Mouse (Mus musculus) left cerebral cortex, postnatal 4 days (tissue): Measurements from ENCODE around the gene Tldc1. TPM values are rescaled to one million over a fixed set of nuclear protein-coding genes. Genes with fewer than 3 reads are reported as not detected.
A peak's percentile ranks its signal among the peaks of the same experiment; 100 is the strongest.

Experiments
- DNase-seq: peaks from one replicate; pipeline ENCODE4 v3.0.0-alpha.2; 2022
- intact Hi-C: fragments of 180-260 bp; cut with DNase I; formaldehyde crosslinking; loops from one replicate; pipeline ENCODE4 v1.15.1; 2025
- total RNA-seq, 2 experiments: library from RNA; stranded (reverse); gene quantifications; 2 replicates each; pipeline ENCODE4 v1.2.3; 2021

Gene Tldc1
- total RNA-seq, 2 experiments from 2014 or later, result 15.0 to 16.7 TPM

DNA sequence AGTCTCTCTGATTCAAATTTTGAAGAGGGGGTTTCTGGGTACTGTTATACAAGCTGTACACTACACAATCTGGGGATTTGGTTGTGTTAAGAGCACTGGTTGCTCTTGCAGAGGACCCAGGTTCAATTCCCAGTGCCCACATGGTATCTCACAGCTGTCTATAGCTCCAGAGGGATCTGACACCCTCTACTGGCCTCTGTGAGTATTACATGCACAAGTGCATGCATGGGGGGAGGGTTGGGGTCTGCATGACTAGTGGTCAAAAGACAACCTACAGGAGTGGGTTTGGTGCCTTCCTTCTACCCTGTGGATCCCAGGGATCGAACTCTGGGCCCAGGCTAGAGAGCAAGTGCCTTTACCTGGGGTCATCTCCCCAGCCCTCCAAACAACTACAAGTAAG, 24.4 kb upstream of the Tldc1 start:
- intact Hi-C loops, result no loop called here
- no peak for DNase-seq

DNA sequence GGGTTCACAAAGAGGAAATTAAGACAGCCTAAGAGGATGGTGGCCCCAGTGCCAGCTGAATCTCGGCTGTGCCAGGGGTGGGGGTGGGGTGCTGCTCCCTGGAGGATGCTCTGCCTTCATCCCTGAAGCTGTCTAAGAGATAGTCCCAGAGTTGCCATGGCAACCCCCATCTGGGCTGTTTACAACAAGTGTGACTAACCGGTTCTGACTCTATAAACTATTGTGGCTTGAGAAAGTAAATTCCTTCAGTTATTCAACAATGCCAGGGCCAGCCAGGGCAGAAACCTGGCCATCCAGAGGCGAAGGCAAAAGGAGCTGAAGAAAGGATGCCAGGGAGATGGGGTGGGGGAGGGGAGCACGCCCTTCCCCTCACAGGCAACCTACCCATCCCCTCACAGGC, 23.0 kb upstream of the Tldc1 start:
- DNase-seq, result peak; percentile 43
- intact Hi-C loops, result no loop called here

DNA sequence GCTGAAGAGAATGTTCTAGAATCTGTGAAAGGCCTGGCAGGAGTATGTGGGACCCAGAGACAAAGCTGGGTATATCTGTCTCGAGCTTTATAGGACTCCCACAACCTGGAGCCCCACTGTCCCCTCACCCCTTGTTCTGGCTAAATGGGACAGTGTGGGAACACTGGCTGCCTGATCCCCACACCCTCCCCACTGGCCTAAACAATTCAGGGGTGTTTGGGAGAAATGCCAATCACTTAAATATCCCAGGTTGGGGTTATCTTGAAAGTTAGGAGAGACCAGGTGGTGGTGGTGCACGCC, 20.7 kb upstream of the Tldc1 start:
- DNase-seq, result no peak
- intact Hi-C loops, result loop anchor here (5.0 kb wide), 1 partner anchor 43 kb away; the partner anchor contains the start of gene Cotl1

DNA sequence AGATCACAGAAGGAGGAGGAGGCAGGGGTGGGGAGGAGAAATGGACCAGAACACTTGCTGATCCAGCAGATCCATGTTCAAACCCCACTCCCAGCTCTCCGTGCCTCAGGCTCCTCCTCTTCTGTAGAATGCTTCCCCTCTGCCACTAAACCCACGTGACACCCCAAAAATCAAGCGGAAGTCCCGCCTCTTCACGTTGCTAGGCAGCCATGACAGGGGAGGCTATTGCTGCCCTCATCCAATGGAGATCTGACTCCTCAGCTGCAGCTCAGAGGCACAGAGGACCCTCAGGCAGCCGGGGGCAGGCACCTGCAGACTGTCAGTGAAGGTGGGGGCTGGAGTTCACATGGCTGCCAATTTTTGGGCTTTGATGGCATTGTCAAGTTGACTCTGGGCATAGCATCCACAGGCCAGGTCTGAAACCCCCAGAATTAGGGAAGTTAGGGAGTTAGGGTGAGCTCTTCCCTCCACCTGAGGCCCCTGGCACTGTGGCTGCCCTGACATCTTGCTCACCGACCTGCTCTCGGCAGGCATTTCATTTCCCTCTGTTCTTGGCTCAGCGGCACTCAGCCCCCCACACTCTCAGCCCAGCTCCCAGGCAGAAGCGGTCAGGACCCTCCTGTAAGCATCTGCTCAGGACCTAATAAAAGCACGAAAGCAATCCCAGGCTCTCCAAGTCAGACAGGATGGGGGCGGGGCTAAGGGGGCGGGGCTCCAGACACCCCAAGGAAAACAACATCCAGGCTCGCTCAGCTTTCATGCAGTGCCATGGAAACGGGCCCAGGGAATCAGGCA, 20.2 kb upstream of the Tldc1 start:
- peak; percentile 78 for DNase-seq

DNA sequence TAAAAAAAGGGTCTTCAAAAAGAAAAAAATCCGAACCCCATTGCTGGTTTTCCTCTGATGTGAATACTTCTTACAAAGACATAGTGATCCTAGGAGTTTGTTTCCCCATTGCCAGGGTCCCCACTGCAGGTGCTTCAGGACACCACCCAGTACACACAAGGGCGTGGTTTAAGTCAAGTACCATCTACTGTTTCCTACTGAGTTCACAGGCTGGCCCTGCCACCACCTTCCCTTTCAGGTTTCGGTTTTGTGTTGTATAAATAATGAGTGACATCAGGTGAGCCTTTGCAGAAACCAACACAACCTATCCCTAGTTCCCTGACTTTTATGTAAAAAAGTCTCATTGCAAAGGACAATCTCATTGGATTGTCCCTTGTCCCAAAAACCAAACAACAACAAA, 17.4 kb upstream of the Tldc1 start:
- DNase-seq, result no peak
- intact Hi-C loops, result loop anchor here (5.0 kb wide), 1 partner anchor 47 kb away; the partner anchor contains the start of gene Cotl1

More for the DNA sequence above, 20.2 kb upstream of the Tldc1 start:
- intact Hi-C loops, result loop anchor here (5.0 kb wide), 1 partner anchor 44 kb away; the partner anchor contains the start of gene Cotl1

DNA sequence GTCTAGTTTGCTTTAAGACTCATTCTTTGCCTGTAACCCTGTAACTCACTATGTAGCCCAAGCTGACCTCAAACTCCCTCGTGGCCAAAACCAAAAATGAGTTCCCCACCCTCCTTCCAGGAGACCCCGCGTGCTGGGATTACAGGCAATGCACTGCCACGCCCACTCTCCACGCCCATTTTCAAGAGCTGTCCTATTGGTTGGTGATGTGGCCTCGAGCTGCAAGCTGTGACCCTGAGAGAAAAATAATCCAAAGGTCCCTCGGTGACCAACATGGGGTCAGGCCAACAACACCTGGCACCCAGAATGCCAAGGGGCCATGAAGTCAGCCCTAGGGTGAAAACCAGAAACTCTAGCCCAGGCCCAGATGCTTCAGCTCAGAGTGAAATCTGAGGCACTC, 16.5 kb upstream of the Tldc1 start:
- DNase-seq, result no peak
- intact Hi-C loops, result loop anchor here (5.0 kb wide), 1 partner anchor 48 kb away; the partner anchor contains the start of gene Cotl1

DNA sequence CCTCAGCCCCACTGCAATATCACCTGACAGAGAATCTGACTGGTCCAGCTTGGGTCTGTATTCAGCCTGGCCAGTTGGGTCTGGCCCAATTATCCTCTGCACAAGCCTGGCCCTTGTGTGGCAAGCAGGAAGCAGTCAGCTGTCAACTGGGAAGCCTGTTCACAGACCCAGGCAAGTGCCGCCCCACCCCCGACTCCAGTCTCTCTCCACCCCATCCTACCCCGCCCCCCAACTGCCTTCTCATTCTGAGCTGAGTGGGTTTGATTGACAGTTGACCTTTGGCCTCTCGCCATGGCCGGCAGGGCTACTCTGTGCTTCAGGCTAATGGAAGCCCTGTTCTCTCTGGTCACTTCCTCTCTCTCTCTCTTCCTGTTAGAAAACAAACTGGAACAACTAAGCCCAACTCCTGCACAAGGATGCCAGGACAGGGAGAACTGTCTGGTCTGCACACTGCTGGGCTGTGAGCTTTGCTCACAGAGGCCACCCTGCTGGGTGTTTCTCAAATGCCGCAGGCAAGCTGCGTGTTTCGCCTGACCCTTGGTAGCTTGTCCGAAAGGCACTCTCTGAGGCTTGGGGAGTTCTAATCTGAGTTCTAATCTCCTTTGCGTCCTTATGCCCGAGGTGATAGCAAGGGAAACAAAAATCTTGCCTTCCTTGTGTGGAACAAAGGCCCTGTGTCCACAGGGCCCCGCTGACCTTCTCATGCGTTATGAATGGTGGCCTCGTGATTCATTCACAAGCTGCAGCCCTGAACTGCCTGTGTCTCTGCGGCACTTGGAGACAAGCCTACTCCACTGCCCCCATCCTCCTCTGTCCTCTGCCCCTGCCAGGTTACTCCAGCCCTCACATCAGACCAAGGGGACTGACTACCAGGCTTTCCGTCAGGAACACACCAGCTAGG, 13.8 kb upstream of the Tldc1 start:
- DNase-seq, result peak; percentile 78
- intact Hi-C loops, result no loop called here

DNA sequence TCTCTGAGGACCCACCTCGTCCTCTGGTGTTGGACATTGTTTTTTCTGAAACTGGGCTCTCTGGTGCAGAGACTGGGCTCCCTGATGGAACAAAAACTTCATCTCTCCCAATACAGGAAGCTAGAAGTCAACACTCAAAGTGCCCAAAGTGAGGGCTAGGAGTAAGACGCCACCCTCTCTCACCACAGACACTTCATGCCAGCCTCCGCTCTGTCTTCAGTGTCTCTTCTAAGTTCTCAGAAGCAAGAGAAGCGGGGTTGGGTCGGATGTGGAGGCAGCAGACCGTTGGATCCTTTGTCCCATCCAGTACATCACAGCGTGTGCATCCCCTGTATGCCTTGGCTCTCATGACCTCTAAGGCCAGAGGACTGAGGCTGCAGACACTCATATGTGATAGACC, 11.4 kb upstream of the Tldc1 start:
- intact Hi-C loops, result loop anchor here (10.0 kb wide), 1 partner anchor 135 kb away; no protein-coding TSS in a partner anchor
- DNase-seq, result no peak

DNA sequence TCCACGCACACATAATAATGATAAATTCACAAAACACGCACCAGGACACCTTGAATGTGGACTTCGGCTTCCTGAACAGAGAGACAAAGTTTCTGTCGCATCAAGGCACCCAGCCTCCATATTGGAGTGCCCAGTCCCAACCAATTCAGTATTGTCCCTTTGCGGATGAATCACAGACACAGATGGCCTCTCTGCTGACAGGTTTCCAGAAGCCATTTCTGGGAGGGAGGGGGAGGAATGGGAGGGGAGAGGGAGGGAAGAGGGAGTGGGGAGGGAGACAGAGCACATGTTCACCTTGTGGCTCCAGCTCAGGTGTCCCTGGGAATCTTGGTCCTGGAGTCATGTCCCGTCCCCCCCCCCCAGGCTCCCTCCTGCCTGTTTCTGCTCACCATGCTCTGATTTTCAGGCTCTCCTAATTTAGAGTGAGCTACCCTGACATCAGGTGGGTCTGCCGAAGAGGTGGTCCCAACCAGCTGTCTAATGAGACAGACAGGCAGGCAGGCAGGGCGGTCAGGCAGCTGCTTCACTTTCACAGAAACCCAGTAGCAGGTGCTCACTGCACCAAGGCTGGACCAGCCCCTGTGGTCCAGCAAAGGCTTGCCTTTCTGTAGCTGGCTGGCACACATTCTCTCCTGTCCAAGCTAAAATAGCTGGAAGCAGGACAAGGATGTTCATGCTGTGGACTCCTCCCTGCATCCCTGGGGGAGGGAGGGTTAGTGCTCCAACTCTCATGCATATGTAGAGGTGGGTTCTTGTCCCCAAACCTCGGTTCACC, 10.6 kb upstream of the Tldc1 start:
- intact Hi-C loops, result loop anchor here (10.0 kb wide), 1 partner anchor 136 kb away; no protein-coding TSS in a partner anchor
- peak; percentile 63 for DNase-seq

DNA sequence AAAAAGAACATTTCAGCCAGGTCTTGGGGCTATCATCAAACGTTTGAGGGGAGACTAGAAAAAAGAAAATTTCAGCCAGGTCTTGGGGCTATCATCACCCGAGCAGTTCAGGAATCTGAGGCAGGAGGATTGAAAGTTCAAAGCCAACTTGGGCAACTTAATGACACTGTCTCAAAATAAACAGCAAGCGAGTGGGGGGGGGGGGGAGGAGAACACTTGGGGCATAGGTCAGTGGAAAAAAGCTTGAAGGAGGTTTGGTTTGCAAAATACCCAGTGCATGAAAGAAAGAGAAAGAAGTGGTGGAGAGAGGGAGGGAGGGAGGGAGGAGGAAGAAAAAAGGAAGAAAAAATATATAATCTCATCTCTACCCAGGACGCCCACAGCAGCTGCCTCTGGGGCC, 9.1 kb upstream of the Tldc1 start:
- intact Hi-C loops, result loop anchor here (10.0 kb wide), 1 partner anchor 137 kb away; no protein-coding TSS in a partner anchor
- no peak for DNase-seq

DNA sequence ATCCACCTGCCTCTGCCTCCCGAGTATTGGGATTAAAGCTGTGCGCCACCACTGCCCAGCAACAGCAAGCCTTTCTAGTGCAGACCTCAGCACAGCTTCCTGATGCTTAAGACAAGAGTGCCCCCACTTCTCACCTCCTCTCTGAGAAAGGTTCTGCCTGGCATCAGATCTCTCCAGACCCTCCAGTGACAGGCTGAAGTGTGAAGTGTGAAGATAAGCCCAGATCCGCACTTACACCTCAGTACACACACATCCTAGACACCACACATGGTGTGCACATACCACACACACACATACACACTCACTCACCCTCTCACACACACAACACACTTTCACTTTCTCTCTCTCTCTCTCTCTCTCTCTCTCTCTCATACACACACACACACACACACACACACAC, 8.7 kb upstream of the Tldc1 start:
- intact Hi-C loops, result loop anchor here (10.0 kb wide), 1 partner anchor 138 kb away; no protein-coding TSS in a partner anchor

DNA sequence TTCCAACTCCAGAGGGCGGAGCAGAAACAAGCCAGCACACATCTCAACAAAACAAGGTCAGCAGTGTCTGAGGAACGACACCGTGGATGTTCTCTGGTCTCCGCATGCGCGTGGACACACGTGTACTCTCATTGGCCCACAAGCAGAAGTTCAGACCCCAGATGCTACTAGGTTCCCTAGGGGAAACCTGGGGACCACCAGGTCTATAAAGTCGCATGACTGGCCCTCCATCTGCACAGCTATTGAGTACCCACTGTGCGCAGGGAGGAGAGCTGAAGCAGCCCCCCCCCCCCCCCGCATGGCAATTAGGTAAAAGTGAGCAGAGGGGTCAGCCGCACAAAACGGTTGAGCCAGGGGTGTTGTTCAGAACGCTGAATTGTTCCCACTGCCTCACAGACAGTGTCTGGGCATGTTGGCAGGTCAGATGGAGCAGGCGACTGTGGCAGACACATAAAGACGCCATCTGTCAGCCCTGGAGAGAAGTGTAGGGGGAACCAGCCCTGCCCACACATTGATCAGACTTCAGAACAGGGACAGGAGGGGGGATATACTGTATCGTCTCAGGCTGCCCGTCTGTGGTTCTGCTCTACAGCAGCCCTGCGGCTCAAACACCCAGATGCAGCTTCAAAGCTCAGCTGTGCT, 7.7 kb upstream of the Tldc1 start:
- intact Hi-C loops, result loop anchor here (10.0 kb wide), 1 partner anchor 139 kb away; no protein-coding TSS in a partner anchor
- peak; percentile 64 for DNase-seq

More for the DNA sequence above, 8.7 kb upstream of the Tldc1 start:
- DNase-seq, result no peak

DNA sequence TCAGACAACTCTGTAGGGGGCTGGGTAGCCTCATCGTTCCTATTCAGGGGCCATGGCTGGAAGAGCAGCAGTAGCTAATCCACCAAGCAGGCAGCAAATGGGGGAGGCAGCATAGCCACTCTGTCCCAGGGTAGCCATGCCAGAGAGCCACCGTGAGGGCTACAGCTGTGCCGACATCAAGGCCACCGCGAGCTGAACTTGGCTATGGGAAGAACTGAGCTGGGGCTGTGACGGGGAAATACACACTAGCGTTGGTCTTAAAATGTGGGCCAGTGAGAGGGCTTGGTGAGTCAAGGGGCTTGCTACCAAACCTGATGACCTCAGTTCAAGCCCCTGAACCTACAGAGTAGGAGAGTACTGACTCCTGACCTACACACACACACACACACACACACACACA, 6.5 kb upstream of the Tldc1 start:
- intact Hi-C loops, result loop anchor here (5.0 to 10.0 kb wide), 3 partner anchors 58 to 293 kb away; partner anchors contain the start of gene Cotl1
- no peak for DNase-seq

DNA sequence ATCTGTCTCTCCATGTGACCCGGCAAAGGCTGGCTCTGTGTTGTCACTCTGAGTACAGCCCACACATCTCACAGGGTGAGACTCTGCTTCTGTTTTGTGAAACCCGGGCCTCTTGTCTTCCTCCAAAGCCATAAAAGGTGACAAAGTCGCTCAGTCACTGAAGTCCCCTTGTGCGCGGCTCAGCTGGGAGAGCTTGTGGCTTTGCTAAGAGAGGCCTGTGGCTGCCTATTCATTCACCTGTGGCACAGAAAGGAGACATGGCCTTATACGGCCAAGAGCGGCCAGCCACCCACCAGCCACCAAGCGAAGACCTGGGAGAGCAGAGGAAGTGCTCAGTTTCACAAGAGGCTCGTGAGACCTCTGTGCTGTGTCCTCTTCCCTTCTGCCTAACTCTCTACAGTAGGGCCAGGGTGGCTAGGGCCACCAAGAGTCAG, 5.9 kb upstream of the Tldc1 start:
- no peak for DNase-seq
- intact Hi-C loops, result loop anchor here (5.0 to 10.0 kb wide), 3 partner anchors 58 to 293 kb away; partner anchors contain the start of gene Cotl1

DNA sequence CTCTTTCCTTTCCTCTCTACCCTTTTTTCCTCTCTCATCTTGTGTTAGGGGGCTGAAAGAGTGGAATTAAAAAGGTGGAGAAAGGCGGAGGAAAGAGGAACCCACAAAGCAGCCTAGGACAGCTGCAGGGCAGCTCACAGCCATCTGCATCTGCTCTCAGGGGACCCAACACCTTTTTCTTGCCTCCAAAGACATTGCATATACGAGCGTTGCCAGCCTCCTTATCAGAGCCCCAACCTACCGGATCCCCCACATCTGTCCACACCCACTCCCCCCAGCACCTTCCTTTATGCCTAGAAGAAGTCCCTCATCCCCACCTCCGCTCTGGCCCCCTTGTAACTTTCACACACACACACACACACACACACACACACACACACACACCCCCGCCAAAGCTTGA, 5.4 kb upstream of the Tldc1 start:
- intact Hi-C loops, result loop anchor here (5.0 to 10.0 kb wide), 3 partner anchors 59 to 294 kb away; partner anchors contain the start of gene Cotl1
- no peak for DNase-seq

DNA sequence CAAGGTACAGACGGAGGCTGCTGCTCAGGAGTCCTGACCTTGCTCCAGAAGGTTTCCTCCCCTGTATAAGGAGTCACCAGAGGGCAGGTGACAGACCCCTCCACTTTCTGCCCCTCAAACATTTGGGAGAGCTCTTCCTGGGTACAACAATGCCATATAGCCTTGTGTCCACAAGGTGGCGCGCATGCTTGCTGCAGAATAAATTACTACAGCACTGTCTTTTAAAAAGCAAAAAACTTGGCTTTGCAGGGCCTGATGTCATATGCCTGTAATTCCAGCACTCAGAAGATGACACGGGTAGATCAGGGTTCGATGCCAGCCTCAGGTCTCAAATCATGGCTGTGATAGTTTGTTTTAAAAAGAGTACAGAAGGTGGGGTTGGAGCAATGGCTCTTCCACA, 4.5 kb upstream of the Tldc1 start:
- intact Hi-C loops, result loop anchor here (5.0 to 10.0 kb wide), 3 partner anchors 60 to 295 kb away; partner anchors contain the start of gene Cotl1

DNA sequence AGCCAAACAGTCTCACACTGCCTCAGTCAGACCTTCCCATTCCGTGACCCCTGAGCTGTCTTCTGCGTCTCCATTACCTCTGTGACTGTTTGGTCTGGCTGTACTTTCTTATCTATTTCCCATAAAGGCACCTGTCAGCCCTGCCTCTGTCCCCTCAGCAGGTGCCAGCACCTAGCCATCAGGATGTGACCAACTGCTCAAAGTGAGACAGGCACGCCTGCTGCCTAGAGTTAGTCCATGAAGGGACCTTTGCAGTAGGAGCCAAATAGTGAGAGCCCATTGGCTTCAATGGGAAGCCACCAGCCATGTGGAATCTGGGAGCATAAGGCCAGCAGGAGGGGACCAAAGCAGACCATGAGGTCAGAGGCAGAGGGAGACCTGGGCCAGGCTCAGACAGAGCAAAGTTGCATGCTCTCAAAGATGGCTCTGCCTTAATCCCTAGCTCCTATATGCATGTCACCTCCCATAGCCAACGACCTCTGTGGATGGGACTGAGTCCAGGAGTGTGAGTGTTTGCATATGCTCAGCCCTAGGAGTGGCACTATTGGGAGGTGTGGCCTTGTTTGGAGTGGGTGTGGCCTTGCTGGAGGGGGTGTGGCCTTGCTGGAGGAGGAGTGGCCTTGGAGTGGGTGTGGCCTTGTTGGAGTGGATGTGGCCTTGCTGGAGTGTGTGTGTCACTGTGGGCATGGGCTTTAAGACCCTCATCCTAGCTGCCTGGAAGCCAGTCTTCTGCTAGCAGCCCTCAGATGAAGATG, 3.0 kb upstream of the Tldc1 start:
- DNase-seq, result no peak
- intact Hi-C loops, result loop anchor here (5.0 to 10.0 kb wide), 3 partner anchors 61 to 296 kb away; partner anchors contain the start of gene Cotl1

More for the DNA sequence above, 4.5 kb upstream of the Tldc1 start:
- peak; percentile 85 for DNase-seq

DNA sequence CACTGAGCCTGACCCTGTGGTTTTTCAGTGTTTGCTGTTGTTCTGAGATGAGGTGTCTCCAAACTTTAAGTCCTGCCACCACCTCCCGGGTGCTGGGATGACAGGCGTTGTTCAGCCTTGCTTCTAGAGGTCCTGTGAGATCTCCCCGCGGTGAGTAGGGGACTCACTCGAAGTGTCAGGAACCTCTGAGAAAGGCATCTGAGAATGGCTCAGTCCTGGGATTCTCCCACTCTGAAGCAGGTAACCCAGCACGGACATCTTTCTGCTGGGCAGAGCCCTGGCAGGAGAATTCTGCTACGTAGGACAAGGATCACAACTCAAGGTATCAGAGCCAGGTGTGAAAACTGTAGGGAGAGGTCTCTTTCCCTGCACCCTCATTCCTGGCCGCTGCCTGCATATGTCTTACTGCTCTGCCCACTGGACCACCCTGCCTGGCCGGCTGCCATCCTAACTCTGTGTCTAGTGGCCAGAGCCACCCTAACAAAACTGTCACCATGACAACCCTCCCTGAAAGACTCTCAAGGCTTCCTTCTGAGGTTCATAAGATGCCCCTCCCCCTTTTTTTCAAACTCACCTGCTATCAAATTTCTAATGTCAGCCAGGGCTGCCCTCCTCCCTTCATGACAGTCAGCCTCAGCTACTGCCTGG, 2.3 kb upstream of the Tldc1 start:
- intact Hi-C loops, result loop anchor here (5.0 to 10.0 kb wide), 3 partner anchors 62 to 297 kb away; partner anchors contain the start of gene Cotl1
- no peak for DNase-seq
